13 mouse cellular contexts compared by ENCODE assay signal in genomic region chr17:55124846-55125245, GRCm38 (mm10).
"Had no signal": no experiment of that assay in that cellular context is flagged by ENCODE, and none has a peak within 500 bp of the region (broad histone marks: within the 10 kb centered on the region; RNA-seq: fewer than 3 reads in every experiment).

No protein-coding gene starts in this region.

- H3K27me3 ChIP-seq: limb, embryonic 13.5 days; liver, embryonic 15.5 days; midbrain, embryonic 13.5 days had no signal

- H3K36me3 ChIP-seq: limb, embryonic 13.5 days; liver, embryonic 15.5 days; midbrain, embryonic 13.5 days had no signal

- H3K27ac ChIP-seq: limb, embryonic 13.5 days; liver, embryonic 15.5 days; midbrain, embryonic 13.5 days had no signal

- H3K9me3 ChIP-seq: limb, embryonic 13.5 days; liver, embryonic 15.5 days; midbrain, embryonic 13.5 days had no signal

- DNase-seq: kidney, adult 11 months; kidney, postnatal 36 days; left cerebral cortex, postnatal 4 days; lung, adult 2 months; lung, postnatal 36 days; right cerebral cortex, adult 18-20 months; right cerebral cortex, postnatal 25 days; thymus, adult 18-20 months; thymus, postnatal 14 days had no signal

- H3K4me2 ChIP-seq: limb, embryonic 13.5 days; liver, embryonic 15.5 days; midbrain, embryonic 13.5 days had no signal

- ATAC-seq: lung, postnatal 0 days; midbrain, embryonic 13.5 days had no signal

- H3K4me1 ChIP-seq: limb, embryonic 13.5 days; liver, embryonic 15.5 days; midbrain, embryonic 13.5 days had no signal

- H3K9ac ChIP-seq: limb, embryonic 13.5 days; liver, embryonic 15.5 days; midbrain, embryonic 13.5 days had no signal

- H3K4me3 ChIP-seq: limb, embryonic 13.5 days; liver, embryonic 15.5 days; midbrain, embryonic 13.5 days had no signal
